Mouse (Mus musculus): ENCODE data around the gene Atp8a2. TPM values are rescaled to one million over a fixed set of nuclear protein-coding genes. Genes with fewer than 3 reads are reported as not detected.

The Atp8a2 gene
- total and polyA plus RNA-seq, 3 experiments: 0.11 TPM; not detected in 2

- TF ChIP-seq POLR2AphosphoS5 (IDR thresholded peaks at IDR 0.05; ENCODE audit: insufficient replicate concordance, low read depth, low read length) (no peak), TAL1 (conservative IDR thresholded peaks at IDR 0.05; ENCODE audit: low read depth, low read length) (no peak), GATA2 (IDR thresholded peaks at IDR 0.05; ENCODE audit: borderline replicate concordance, low read depth, low read length) (no peak)
- Histone ChIP-seq H3K4me3 (ENCODE audit: low read depth, low read length) (no peak overlapping the region), H3K36me3 (replicated peaks) (no peaks in the 10 kb centered on the region), H3K9me3 (replicated peaks) (peaks cover 3% of the 10 kb centered on the region; the same call in 1 of the 2 replicates), H3K4me1 (ENCODE audit: insufficient read depth, low read depth, low read length) (no peaks in the 10 kb centered on the region), H3K27me3 (ENCODE audit: insufficient read depth, low read length) (no peaks in the 10 kb centered on the region)
- ATAC-seq (ENCODE audit: extremely low read depth, insufficient number of reproducible peaks, low FRiP score, poor library complexity, severe bottlenecking) (no peak), DNase-seq (ENCODE audit: low spot score) (no peak)
These were observed 563.0 kb downstream of the Atp8a2 start for GRCm38 (mm10) chr14:59633988-59634387.

DNA sequence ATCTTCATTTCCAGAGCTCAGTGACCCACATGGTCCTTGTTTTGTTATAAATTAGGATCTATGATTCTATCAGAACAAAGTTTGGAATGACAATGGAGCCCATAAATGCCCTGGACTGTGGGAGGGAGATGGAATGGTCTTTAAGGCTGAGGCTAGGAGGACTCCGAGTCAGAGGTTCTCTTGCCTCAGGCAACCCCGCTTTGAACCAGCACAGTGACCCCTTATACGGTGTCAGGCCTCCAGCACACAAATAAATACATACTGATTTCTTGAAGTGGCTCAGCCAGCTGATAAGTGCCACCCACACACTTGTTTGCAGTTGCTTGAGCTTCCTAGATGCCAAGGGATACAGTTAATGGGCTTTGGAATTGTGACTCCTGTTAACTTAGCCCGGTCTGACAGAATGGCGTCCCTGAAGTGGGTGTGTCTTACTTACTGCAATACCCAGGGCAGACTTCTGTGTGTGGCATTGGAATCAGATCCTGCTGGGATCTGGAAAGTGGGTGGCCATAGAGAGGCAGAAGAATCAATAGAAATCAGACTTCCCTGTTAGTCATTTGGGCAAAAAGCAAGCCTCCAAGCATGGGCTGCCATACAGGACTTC is 563.6 kb downstream of the Atp8a2 start:
- ATAC-seq (ENCODE audit: extremely low read depth, insufficient number of reproducible peaks, low FRiP score, poor library complexity, severe bottlenecking) (no peak), DNase-seq (ENCODE audit: low spot score) (no peak)
- Histone ChIP-seq H3K9me3 (replicated peaks) (peaks cover 3% of the 10 kb centered on the region; the same call in 1 of the 2 replicates), H3K36me3 (replicated peaks) (no peaks in the 10 kb centered on the region), H3K27me3 (ENCODE audit: insufficient read depth, low read length) (no peaks in the 10 kb centered on the region), H3K4me3 (ENCODE audit: low read depth, low read length) (no peak overlapping the region), H3K4me1 (ENCODE audit: insufficient read depth, low read depth, low read length) (no peaks in the 10 kb centered on the region)
- no peak for TF ChIP-seq GATA1 (IDR thresholded peaks at IDR 0.05; ENCODE audit: borderline replicate concordance, low read length)
- no peak for TF ChIP-seq TAL1 (conservative IDR thresholded peaks at IDR 0.05; ENCODE audit: low read depth, low read length)
- no peak for TF ChIP-seq POLR2AphosphoS5 (IDR thresholded peaks at IDR 0.05; ENCODE audit: insufficient replicate concordance, low read depth, low read length)
- TF ChIP-seq CTCF (IDR thresholded peaks at IDR 0.05; ENCODE audit: low read depth, low read length): no peak
- TF ChIP-seq GATA2 (IDR thresholded peaks at IDR 0.05; ENCODE audit: borderline replicate concordance, low read depth, low read length): no peak

GRCm38 (mm10) chr14:59632067-59632466 is 564.9 kb downstream of the Atp8a2 start:
- Histone ChIP-seq H3K4me1 (ENCODE audit: insufficient read depth, low read depth, low read length) (no peaks in the 10 kb centered on the region), H3K4me3 (ENCODE audit: low read depth, low read length) (no peak overlapping the region), H3K27me3 (ENCODE audit: insufficient read depth, low read length) (no peaks in the 10 kb centered on the region), H3K9me3 (replicated peaks) (peaks cover 3% of the 10 kb centered on the region; the same call in 1 of the 2 replicates), H3K36me3 (replicated peaks) (no peaks in the 10 kb centered on the region)
- ATAC-seq (ENCODE audit: extremely low read depth, insufficient number of reproducible peaks, low FRiP score, poor library complexity, severe bottlenecking): no peak
- TF ChIP-seq GATA1 (IDR thresholded peaks at IDR 0.05; ENCODE audit: borderline replicate concordance, low read length): no peak
- TF ChIP-seq CTCF (IDR thresholded peaks at IDR 0.05; ENCODE audit: low read depth, low read length): no peak
- no peak for DNase-seq (ENCODE audit: low spot score)

GRCm38 (mm10) chr14:59630096-59630495 is 566.9 kb downstream of the Atp8a2 start:
- Histone ChIP-seq H3K4me3 (ENCODE audit: low read depth, low read length) (no peak overlapping the region), H3K36me3 (replicated peaks) (no peaks in the 10 kb centered on the region), H3K9me3 (replicated peaks) (peaks cover 13% of the 10 kb centered on the region), H3K27me3 (ENCODE audit: insufficient read depth, low read length) (no peaks in the 10 kb centered on the region), H3K4me1 (ENCODE audit: insufficient read depth, low read depth, low read length) (no peaks in the 10 kb centered on the region)
- no peak for TF ChIP-seq GATA2 (IDR thresholded peaks at IDR 0.05; ENCODE audit: borderline replicate concordance, low read depth, low read length)
- TF ChIP-seq TAL1 (conservative IDR thresholded peaks at IDR 0.05; ENCODE audit: low read depth, low read length): no peak
- no peak for TF ChIP-seq GATA1 (IDR thresholded peaks at IDR 0.05; ENCODE audit: borderline replicate concordance, low read length)
- TF ChIP-seq POLR2AphosphoS5 (IDR thresholded peaks at IDR 0.05; ENCODE audit: insufficient replicate concordance, low read depth, low read length): no peak
- no peak for TF ChIP-seq CTCF (IDR thresholded peaks at IDR 0.05; ENCODE audit: low read depth, low read length)
- DNase-seq (ENCODE audit: low spot score) (no peak), ATAC-seq (ENCODE audit: extremely low read depth, insufficient number of reproducible peaks, low FRiP score, poor library complexity, severe bottlenecking) (no peak)

DNA sequence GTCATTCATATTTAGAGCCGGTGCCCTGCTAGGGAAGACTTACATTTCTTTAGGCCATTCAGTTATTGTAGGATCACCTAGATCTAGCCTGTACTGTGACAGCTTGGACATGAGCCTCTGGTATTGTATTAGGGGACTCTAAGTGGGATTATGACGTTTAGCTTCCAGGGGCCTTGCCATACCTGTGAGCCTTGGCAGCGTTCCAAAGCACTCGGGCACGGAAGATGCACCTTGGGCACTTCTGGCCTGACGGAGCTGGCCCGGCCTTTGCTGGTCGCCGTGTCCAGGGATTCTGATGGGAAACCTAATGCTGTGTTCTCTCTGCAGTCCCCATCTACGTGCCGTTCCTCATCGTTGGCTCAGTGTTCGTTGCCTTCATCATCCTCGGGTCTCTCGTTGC is 567.7 kb downstream of the Atp8a2 start:
- peaks cover 15% of the 10 kb centered on the region for H3K9me3 ChIP-seq (replicated peaks)
- H3K36me3 ChIP-seq (replicated peaks): no peaks in the 10 kb centered on the region
- H3K27me3 ChIP-seq (ENCODE audit: insufficient read depth, low read length): no peaks in the 10 kb centered on the region
- no peak for TF ChIP-seq POLR2AphosphoS5 (IDR thresholded peaks at IDR 0.05; ENCODE audit: insufficient replicate concordance, low read depth, low read length)
- TF ChIP-seq GATA1 (IDR thresholded peaks at IDR 0.05; ENCODE audit: borderline replicate concordance, low read length): no peak
- DNase-seq (ENCODE audit: low spot score) (no peak), ATAC-seq (ENCODE audit: extremely low read depth, insufficient number of reproducible peaks, low FRiP score, poor library complexity, severe bottlenecking) (no peak)
- H3K4me1 ChIP-seq (ENCODE audit: insufficient read depth, low read depth, low read length): no peaks in the 10 kb centered on the region
- H3K4me3 ChIP-seq (ENCODE audit: low read depth, low read length): no peak overlapping the region

GRCm38 (mm10) chr14:59627823-59628222 is 569.2 kb downstream of the Atp8a2 start:
- H3K4me1 ChIP-seq (ENCODE audit: insufficient read depth, low read depth, low read length): no peaks in the 10 kb centered on the region
- no peaks in the 10 kb centered on the region for H3K36me3 ChIP-seq (replicated peaks)
- peaks cover 15% of the 10 kb centered on the region for H3K9me3 ChIP-seq (replicated peaks)
- TF ChIP-seq POLR2AphosphoS5 (IDR thresholded peaks at IDR 0.05; ENCODE audit: insufficient replicate concordance, low read depth, low read length) (no peak), TAL1 (conservative IDR thresholded peaks at IDR 0.05; ENCODE audit: low read depth, low read length) (no peak), CTCF (IDR thresholded peaks at IDR 0.05; ENCODE audit: low read depth, low read length) (no peak), GATA1 (IDR thresholded peaks at IDR 0.05; ENCODE audit: borderline replicate concordance, low read length) (no peak), GATA2 (IDR thresholded peaks at IDR 0.05; ENCODE audit: borderline replicate concordance, low read depth, low read length) (no peak)
- H3K4me3 ChIP-seq (ENCODE audit: low read depth, low read length): no peak overlapping the region
- no peak for DNase-seq (ENCODE audit: low spot score)
- ATAC-seq (ENCODE audit: extremely low read depth, insufficient number of reproducible peaks, low FRiP score, poor library complexity, severe bottlenecking): no peak
- H3K27me3 ChIP-seq (ENCODE audit: insufficient read depth, low read length): no peaks in the 10 kb centered on the region
